Mouse (Mus musculus): Measurements from ENCODE around the gene Slc5a11.

- TF ChIP-seq CTCF (IDR thresholded peaks at IDR 0.05) (peak; percentile 69), EP300 (IDR thresholded peaks at IDR 0.05) (no peak)
Measured at GRCm38 (mm10) chr7:123205261-123205660, 9.3 kb upstream of the Slc5a11 start.
